Mouse (Mus musculus): Measurements from ENCODE around the gene Olfr514. TPM values are rescaled to one million over a fixed set of nuclear protein-coding genes. Genes with fewer than 3 reads are reported as not detected.
"Not testable (repeated sequence)": the region's sequence is repeated elsewhere in the genome, so short reads cannot be mapped to it uniquely, and the experiment has no call there.

Gene Olfr514
- polyA plus RNA-seq (2015; fragmentation: Nextera tagmentation; extraction: Ambion mirVana), result not detected in 2 replicates

- no peak for ATAC-seq (ENCODE audit: insufficient read depth)
- Histone ChIP-seq H3K36me3 (replicated peaks) (no peaks in the 10 kb centered on the region), H3K9ac (no peak within 1 kb of the TSS), H3K9me3 (replicated peaks) (no peaks in the 10 kb centered on the region), H3K27ac (replicated peaks) (no peak within 1 kb of the TSS), H3K27me3 (no peaks in the 10 kb centered on the region), H3K4me3 (replicated peaks) (no peak within 1 kb of the TSS), H3K4me2 (no peak within 1 kb of the TSS), H3K4me1 (replicated peaks) (no peaks in the 10 kb centered on the region)
These were observed at the start of gene Olfr514 for GRCm38 (mm10) chr7:108825897-108826296. Gene Olfr514 (minus strand): TSS chr7:108825997.

GRCm38 (mm10) chr7:108872279-108872678 is 46.5 kb upstream of the Olfr514 start, which contains the start of gene Olfr517:
Gene Olfr517 (minus strand): TSS chr7:108872379.
- Histone ChIP-seq H3K4me2 (no peak within 1 kb of the TSS), H3K27ac (replicated peaks) (no peak within 1 kb of the TSS), H3K27me3 (no peaks in the 10 kb centered on the region), H3K4me3 (replicated peaks) (no peak within 1 kb of the TSS), H3K36me3 (replicated peaks) (no peaks in the 10 kb centered on the region), H3K9me3 (replicated peaks) (no peaks in the 10 kb centered on the region), H3K4me1 (replicated peaks) (no peaks in the 10 kb centered on the region), H3K9ac (no peak within 1 kb of the TSS)
- ATAC-seq (ENCODE audit: insufficient read depth), result no peak
- WGBS (ENCODE audit: insufficient replicate concordance), result 26% methylated on average over 2 of the region's 2 CpGs

- H3K27ac ChIP-seq (replicated peaks), result no peak within 1 kb of the TSS
- no peaks in the 10 kb centered on the region for H3K36me3 ChIP-seq (replicated peaks)
- H3K27me3 ChIP-seq, result no peaks in the 10 kb centered on the region
- no peaks in the 10 kb centered on the region for H3K9me3 ChIP-seq (replicated peaks)
- ATAC-seq (ENCODE audit: insufficient read depth), result no peak
- no peak within 1 kb of the TSS for H3K4me2 ChIP-seq
- 64% methylated on average over 2 of the region's 2 CpGs for WGBS (ENCODE audit: insufficient replicate concordance)
- H3K4me1 ChIP-seq (replicated peaks), result no peaks in the 10 kb centered on the region
- H3K4me3 ChIP-seq (replicated peaks), result no peak within 1 kb of the TSS
- no peak within 1 kb of the TSS for H3K9ac ChIP-seq
These were observed 24.6 kb upstream of the Olfr514 start, which contains the start of gene Olfr516 for GRCm38 (mm10) chr7:108850429-108850828. Gene Olfr516 (minus strand): TSS chr7:108850529.

GRCm38 (mm10) chr7:108814593-108815215 is 11.1 kb downstream of the Olfr514 start:
- WGBS (ENCODE audit: insufficient replicate concordance), result 31% methylated on average over 5 of the region's 5 CpGs
- not testable (repeated sequence) for H3K27ac ChIP-seq (replicated peaks); ATAC-seq (ENCODE audit: insufficient read depth); H3K36me3 ChIP-seq (replicated peaks); H3K9me3 ChIP-seq (replicated peaks); H3K4me2 ChIP-seq; H3K27me3 ChIP-seq; H3K4me1 ChIP-seq (replicated peaks); H3K4me3 ChIP-seq (replicated peaks); H3K9ac ChIP-seq

- no peaks in the 10 kb centered on the region for H3K36me3 ChIP-seq (replicated peaks)
- no peak overlapping the region for H3K4me2 ChIP-seq
- H3K9ac ChIP-seq, result no peak overlapping the region
- H3K4me3 ChIP-seq (replicated peaks), result no peak overlapping the region
- H3K9me3 ChIP-seq (replicated peaks), result no peaks in the 10 kb centered on the region
- no peaks in the 10 kb centered on the region for H3K27me3 ChIP-seq
- H3K27ac ChIP-seq (replicated peaks), result no peak overlapping the region
- ATAC-seq (ENCODE audit: insufficient read depth), result no peak
- no peaks in the 10 kb centered on the region for H3K4me1 ChIP-seq (replicated peaks)
- WGBS (ENCODE audit: insufficient replicate concordance), result 49% methylated on average over 1 of the region's 1 CpGs
These were observed 28.4 kb downstream of the Olfr514 start for GRCm38 (mm10) chr7:108797205-108797933.

Other genes starting within 250 kb of the Olfr514 start
- not detected in 2 replicates for gene Olfr506, start 215.2 kb downstream of the Olfr514 start, polyA plus RNA-seq (2015; fragmentation: Nextera tagmentation; extraction: Ambion mirVana)
- gene Olfr507, start 204.2 kb downstream of the Olfr514 start, polyA plus RNA-seq (2015; fragmentation: Nextera tagmentation; extraction: Ambion mirVana), result not detected in 2 replicates
- gene Olfr508, start 196.0 kb downstream of the Olfr514 start, polyA plus RNA-seq (2015; fragmentation: Nextera tagmentation; extraction: Ambion mirVana), result not detected in 2 replicates
- gene Olfr509, start 174.1 kb downstream of the Olfr514 start, polyA plus RNA-seq (2015; fragmentation: Nextera tagmentation; extraction: Ambion mirVana), result not detected in 2 replicates
- not detected in 2 replicates for gene Olfr510, start 159.6 kb downstream of the Olfr514 start, polyA plus RNA-seq (2015; fragmentation: Nextera tagmentation; extraction: Ambion mirVana)
- gene Olfr512, start 112.7 kb downstream of the Olfr514 start, polyA plus RNA-seq (2015; fragmentation: Nextera tagmentation; extraction: Ambion mirVana), result not detected in 2 replicates
- gene Olfr513, start 75.0 kb downstream of the Olfr514 start, polyA plus RNA-seq (2015; fragmentation: Nextera tagmentation; extraction: Ambion mirVana), result not detected in 2 replicates
- gene Olfr516, start 24.5 kb upstream of the Olfr514 start, polyA plus RNA-seq (2015; fragmentation: Nextera tagmentation; extraction: Ambion mirVana), result not detected in 2 replicates
- not detected in 2 replicates for gene Olfr517, start 46.4 kb upstream of the Olfr514 start, polyA plus RNA-seq (2015; fragmentation: Nextera tagmentation; extraction: Ambion mirVana)
- not detected in 2 replicates for gene Olfr518, start 59.0 kb upstream of the Olfr514 start, polyA plus RNA-seq (2015; fragmentation: Nextera tagmentation; extraction: Ambion mirVana)
- not detected in 2 replicates for gene Olfr519, start 68.4 kb upstream of the Olfr514 start, polyA plus RNA-seq (2015; fragmentation: Nextera tagmentation; extraction: Ambion mirVana)
- gene Nlrp10, start 104.2 kb upstream of the Olfr514 start, polyA plus RNA-seq (2015; fragmentation: Nextera tagmentation; extraction: Ambion mirVana), result 0.03 and 0.05 TPM in 2 replicates
- 34.9 and 35.2 TPM in 2 replicates for gene Eif3f, start 108.4 kb upstream of the Olfr514 start, polyA plus RNA-seq (2015; fragmentation: Nextera tagmentation; extraction: Ambion mirVana)
- 0.05 TPM in 2 replicates for gene Tub, start 124.3 kb upstream of the Olfr514 start, polyA plus RNA-seq (2015; fragmentation: Nextera tagmentation; extraction: Ambion mirVana)

Data from liver, embryonic 15.5 days (tissue).